Comparison of ENCODE assay signal across 8 mouse cellular contexts in genomic region chr19:45782315-45783001, GRCm38 (mm10). TPM values are rescaled to one million over a fixed set of nuclear protein-coding genes. Genes with fewer than 3 reads are reported as not detected.
A peak's percentile ranks its signal among the peaks of the same experiment; 100 is the strongest.
DNase-seq lines count a peak whose midpoint lies in the region; ATAC-seq lines count a peak whose summit lies in the region.

No protein-coding gene starts in this region.

- H3K9ac ChIP-seq in intestine, embryonic 14.5 days (ENCODE audit: low read length): peak overlapping the region; percentile 97

- peaks cover 23% of the 10 kb centered on the region for H3K4me1 ChIP-seq in intestine, embryonic 14.5 days (replicated peaks; ENCODE audit: control insufficient read depth, insufficient read depth, low read length)

- peak overlapping the region; percentile 91 for H3K4me3 ChIP-seq in intestine, embryonic 14.5 days (ENCODE audit: low read depth, low read length)

- DNase-seq in adrenal gland, adult 8-10 months: peak; percentile 69
- DNase-seq in embryo, embryonic 10 days (ENCODE audit: low spot score): peak; percentile 80
- peak; percentile 65 for DNase-seq in gastrocnemius, postnatal 25 days
- DNase-seq in intestine, embryonic 14.5 days (ENCODE audit: low spot score): peak; percentile 87
- DNase-seq in left cerebral cortex, postnatal 10 days (ENCODE audit: extremely low spot score in 1 of 2, low spot score in 2 of 2): peak; percentile 62 to 90
- peak; percentile 39 for DNase-seq in right cerebral cortex, postnatal 25 days

- peaks cover 29% of the 10 kb centered on the region for H3K36me3 ChIP-seq in intestine, embryonic 14.5 days (ENCODE audit: control insufficient read depth, insufficient read depth, low read length)

- no peaks in the 10 kb centered on the region for H3K9me3 ChIP-seq in intestine, embryonic 14.5 days (ENCODE audit: control insufficient read depth, low read length)

- peak overlapping the region; percentile 95 for H3K27ac ChIP-seq in intestine, embryonic 14.5 days (ENCODE audit: low read depth)

- intact Hi-C loops in left cerebral cortex, postnatal 10 days (cut with DNase I): no loop called here

- peak; percentile 47 for ATAC-seq in intestine, embryonic 14.5 days (replicated peaks; ENCODE audit: low FRiP score, low TSS enrichment, low read depth)
- peak; percentile 50 for ATAC-seq in megakaryocyte progenitor cell, adult 5-6 weeks (replicated peaks; ENCODE audit: poor library complexity)
- ATAC-seq in activated CD4-positive, CD25-positive, alpha-beta regulatory T cell, adult 4 months: no peak

- H3K4me2 ChIP-seq in intestine, embryonic 14.5 days (ENCODE audit: low read length): peak overlapping the region; percentile 84

- under 1% methylated on average over 32 of the region's 36 CpGs for WGBS in intestine, embryonic 14.5 days

- no peaks in the 10 kb centered on the region for H3K27me3 ChIP-seq in intestine, embryonic 14.5 days (replicated peaks; ENCODE audit: control insufficient read depth, insufficient read depth, low read length)

RNA-seq across cellular contexts. Expression of gene Mgea5, which starts 1.2 kb away (rescaled TPM):
- 10 to 100 TPM; 67.3 to 95.3 (median 84.0) TPM for total RNA-seq in adrenal gland, adult 8-10 months (2022)
- total RNA-seq in gastrocnemius, postnatal 25 days (2021): 10 to 100 TPM; 28.2 to 29.1 TPM
- polyA plus RNA-seq in intestine, embryonic 14.5 days (2014; fragmentation: Nextera tagmentation; extraction: Ambion mirVana): 55.0 and 58.9 TPM in 2 replicates
- 100 to 1,000 TPM; 146 to 152 TPM for total RNA-seq in left cerebral cortex, postnatal 10 days (2021)
- total RNA-seq in megakaryocyte progenitor cell, adult 5-6 weeks (2015): 65.4 and 66.0 TPM in 2 replicates
- total RNA-seq in megakaryocyte progenitor cell, adult 5-6 weeks (2017): 109 and 124 TPM in 2 replicates
- 100 to 1,000 TPM; 146 to 151 TPM for polyA plus RNA-seq in activated CD4-positive, CD25-positive, alpha-beta regulatory T cell, adult 4 months (2017; shearing (Covaris generic))

RNA-seq across cellular contexts. Expression of gene Npm3, which starts 33.1 kb away (rescaled TPM):
- total RNA-seq in adrenal gland, adult 8-10 months (2022): 10 to 100 TPM; 26.4 to 35.4 (median 29.2) TPM
- 10 to 100 TPM; 10.1 to 12.5 TPM for total RNA-seq in gastrocnemius, postnatal 25 days (2021)
- 16.3 and 16.7 TPM in 2 replicates for polyA plus RNA-seq in intestine, embryonic 14.5 days (2014; fragmentation: Nextera tagmentation; extraction: Ambion mirVana)
- 10 to 100 TPM in 1 of 2 experiments, 1 to 10 TPM in 1; 9.7 to 11.1 TPM for total RNA-seq in left cerebral cortex, postnatal 10 days (2021)
- total RNA-seq in megakaryocyte progenitor cell, adult 5-6 weeks (2015): 105 and 126 TPM in 2 replicates
- 115 and 121 TPM in 2 replicates for total RNA-seq in megakaryocyte progenitor cell, adult 5-6 weeks (2017)
- 10 to 100 TPM; 26.7 to 70.7 TPM for polyA plus RNA-seq in activated CD4-positive, CD25-positive, alpha-beta regulatory T cell, adult 4 months (2017; shearing (Covaris generic))

RNA-seq across cellular contexts. Expression of gene Kcnip2, which starts 33.4 kb away (rescaled TPM):
- 1 to 10 TPM in 1 of 4 experiments, under 1 TPM in 3; 0.45 to 2.0 (median 0.61) TPM for total RNA-seq in adrenal gland, adult 8-10 months (2022)
- under 1 TPM in 1 of 2 experiments, not detected in 1; 0.29 TPM for total RNA-seq in gastrocnemius, postnatal 25 days (2021)
- polyA plus RNA-seq in intestine, embryonic 14.5 days (2014; fragmentation: Nextera tagmentation; extraction: Ambion mirVana): 1.3 and 1.6 TPM in 2 replicates
- 100 to 1,000 TPM; 114 to 127 TPM for total RNA-seq in left cerebral cortex, postnatal 10 days (2021)
- 1.5 TPM in 1 of 2 replicates, not detected in the other for total RNA-seq in megakaryocyte progenitor cell, adult 5-6 weeks (2015)
- total RNA-seq in megakaryocyte progenitor cell, adult 5-6 weeks (2017): 0.07 TPM in 1 of 2 replicates, not detected in the other
- polyA plus RNA-seq in activated CD4-positive, CD25-positive, alpha-beta regulatory T cell, adult 4 months (2017; shearing (Covaris generic)): 1 to 10 TPM; 8.1 to 9.3 TPM

RNA-seq across cellular contexts. Expression of gene Fgf8, which starts 39.7 kb away (rescaled TPM):
- not detected for total RNA-seq in adrenal gland, adult 8-10 months (2022)
- not detected for total RNA-seq in gastrocnemius, postnatal 25 days (2021)
- not detected in 2 replicates for polyA plus RNA-seq in intestine, embryonic 14.5 days (2014; fragmentation: Nextera tagmentation; extraction: Ambion mirVana)
- not detected for total RNA-seq in left cerebral cortex, postnatal 10 days (2021)
- not detected in 2 replicates for total RNA-seq in megakaryocyte progenitor cell, adult 5-6 weeks (2015)
- total RNA-seq in megakaryocyte progenitor cell, adult 5-6 weeks (2017): not detected in 2 replicates
- not detected for polyA plus RNA-seq in activated CD4-positive, CD25-positive, alpha-beta regulatory T cell, adult 4 months (2017; shearing (Covaris generic))

Comparison
In these comparisons a context has a peak if more than half of its experiments do, and no peak if none do; other contexts are left out.
1. RNA of gene Kcnip2, which starts 33.4 kb away (total RNA-seq): 114 to 127 TPM in left cerebral cortex, postnatal 10 days; 0.07 to 1.5 TPM in megakaryocyte progenitor cell, adult 5-6 weeks, 0.45 to 2.0 TPM in adrenal gland, adult 8-10 months and 0.29 TPM in gastrocnemius, postnatal 25 days; every median in the first group is over 10 times any median in the second.
2. Peak in every context shown above with its lines, with median percentiles within 50 percentile points of each other: DNase-seq.